In the genomic region with DNA sequence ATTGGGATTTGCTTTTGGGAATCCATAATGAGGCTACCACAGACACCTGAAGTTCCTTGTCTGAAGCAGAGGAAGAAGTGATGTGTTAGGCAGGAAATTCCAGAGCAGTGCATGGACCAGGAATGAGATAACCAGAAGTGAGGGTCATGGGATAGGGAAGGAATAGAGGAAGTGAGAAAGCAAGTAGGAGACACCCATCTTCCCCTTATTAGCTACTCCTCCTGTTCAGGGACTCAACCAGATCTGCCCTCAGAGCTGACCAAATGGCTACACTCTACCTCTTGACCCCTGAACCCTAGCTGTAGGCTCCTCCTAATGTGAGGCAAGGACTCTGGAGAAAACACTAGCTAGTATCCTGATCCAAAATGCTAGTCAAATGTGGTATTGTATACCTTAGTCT, we compare ENCODE assay signal across 30 mouse cellular contexts.
A peak's percentile ranks its signal among the peaks of the same experiment; 100 is the strongest.
DNase-seq lines count a peak whose midpoint lies in the region; ATAC-seq and TF ChIP-seq lines count a peak whose summit lies in the region.
"Had no signal": no experiment of that assay in that cellular context is flagged by ENCODE, and none has a peak within 500 bp of the region (broad histone marks: within the 10 kb centered on the region; RNA-seq: fewer than 3 reads in every experiment).

No protein-coding gene starts in this region.

- H3K9me3 ChIP-seq in heart, postnatal 0 days (replicated peaks; ENCODE audit: control insufficient read depth, low read length) = no peaks in the 10 kb centered on the region
- H3K9me3 ChIP-seq: embryonic facial prominence, embryonic 13.5 days; embryonic facial prominence, embryonic 15.5 days; forebrain, embryonic 10.5 days; forebrain, embryonic 12.5 days; G1E had no signal

- no peak for TF ChIP-seq EP300 in heart, postnatal 0 days (IDR thresholded peaks at IDR 0.05; ENCODE audit: low read depth)
- TF ChIP-seq EP300 in heart, adult 2 months (IDR thresholded peaks at IDR 0.05; ENCODE audit: insufficient read depth, low read depth, low read length) = no peak

- DNase-seq in heart, postnatal 0 days (ENCODE audit: low spot score) = peak; percentile 1
- no peak for DNase-seq in heart, adult 2 months
- DNase-seq in layer of hippocampus, postnatal 25 days (ENCODE audit: extremely low spot score in 1 of 2, low spot score in 1 of 2) = no peak
- no peak for DNase-seq in cerebellum, postnatal 36 days
- DNase-seq in cerebellum, adult 11 months = no peak
- DNase-seq: adrenal gland, adult 8-10 months; adrenal gland, postnatal 14 days; adrenal gland, postnatal 36 days; B cell, adult 2 months; cerebellum, adult 11-12 months; cerebellum, adult 2 months; cerebellum, adult 9-10 months; cerebellum, postnatal 10 days; cerebellum, postnatal 25 days; embryo, embryonic 11 days had no signal

- no peaks in the 10 kb centered on the region for H3K27me3 ChIP-seq in heart, postnatal 0 days (ENCODE audit: control insufficient read depth, insufficient read depth, low read length)
- no peaks in the 10 kb centered on the region for H3K27me3 ChIP-seq in heart, adult 2 months (ENCODE audit: control insufficient read depth, insufficient read depth, low read length)
- H3K27me3 ChIP-seq: CH12.LX; embryonic facial prominence, embryonic 13.5 days; embryonic facial prominence, embryonic 15.5 days; forebrain, embryonic 12.5 days; Patski had no signal

- no peak overlapping the region for H3K4me2 ChIP-seq in heart, postnatal 0 days (ENCODE audit: low read depth, low read length)
- H3K4me2 ChIP-seq: embryonic facial prominence, embryonic 13.5 days; embryonic facial prominence, embryonic 15.5 days; forebrain, embryonic 12.5 days had no signal

- no peak overlapping the region for H3K9ac ChIP-seq in heart, postnatal 0 days (replicated peaks; ENCODE audit: low read depth, low read length)
- no peak overlapping the region for H3K9ac ChIP-seq in heart, adult 2 months (ENCODE audit: low read depth, low read length)
- H3K9ac ChIP-seq: embryonic facial prominence, embryonic 13.5 days; embryonic facial prominence, embryonic 15.5 days; forebrain, embryonic 12.5 days had no signal

- no peak overlapping the region for H3K4me3 ChIP-seq in heart, postnatal 0 days (ENCODE audit: low read depth, low read length)
- no peak overlapping the region for H3K4me3 ChIP-seq in heart, adult 2 months
- H3K4me3 ChIP-seq in bone marrow macrophage, adult 2 months (ENCODE audit: insufficient read depth, low read length) = no peak overlapping the region
- H3K4me3 ChIP-seq in macrophage (ENCODE audit: inconsistent target) = no peak overlapping the region
- H3K4me3 ChIP-seq: embryonic facial prominence, embryonic 13.5 days; embryonic facial prominence, embryonic 15.5 days; erythroblast, embryonic 14.5 days; forebrain, embryonic 10.5 days; forebrain, embryonic 12.5 days had no signal

- ATAC-seq in heart, postnatal 0 days (ENCODE audit: insufficient read depth, low read depth) = no peak
- ATAC-seq in megakaryocyte progenitor cell, adult 5-6 weeks (replicated peaks; ENCODE audit: poor library complexity) = 0 out of 2 replicates have a peak, but pooled peaks have one; percentile 34
- ATAC-seq: activated CD4-positive, CD25-positive, alpha-beta regulatory T cell, adult 4 months; CD4-positive, CD25-positive, alpha-beta regulatory T cell, adult 4 months; forebrain, embryonic 14.5 days; forebrain, embryonic 16.5 days; Patski had no signal

- TF ChIP-seq CTCF in heart, postnatal 0 days (IDR thresholded peaks at IDR 0.05; ENCODE audit: low read depth) = no peak
- no peak for TF ChIP-seq CTCF in heart, adult 2 months (IDR thresholded peaks at IDR 0.05)
- no peak for TF ChIP-seq CTCF in bone marrow macrophage, adult 2 months (IDR thresholded peaks at IDR 0.05; ENCODE audit: low read depth, low read length)

- no peak for TF ChIP-seq POLR2A in heart, adult 2 months (IDR thresholded peaks at IDR 0.05; ENCODE audit: insufficient read depth, low read depth, low read length)
- no peak for TF ChIP-seq POLR2A in bone marrow macrophage, adult 2 months (IDR thresholded peaks at IDR 0.05; ENCODE audit: borderline replicate concordance, low read depth, low read length)

- no peaks in the 10 kb centered on the region for H3K4me1 ChIP-seq in heart, postnatal 0 days (ENCODE audit: control insufficient read depth, insufficient read depth)
- H3K4me1 ChIP-seq in heart, adult 2 months (ENCODE audit: control insufficient read depth, insufficient read depth, low read length) = no peaks in the 10 kb centered on the region
- peaks cover 36% of the 10 kb centered on the region for H3K4me1 ChIP-seq in bone marrow macrophage, adult 2 months (ENCODE audit: control insufficient read depth, insufficient read depth, low read length)
- H3K4me1 ChIP-seq: embryonic facial prominence, embryonic 13.5 days; embryonic facial prominence, embryonic 15.5 days; forebrain, embryonic 10.5 days; forebrain, embryonic 12.5 days had no signal

- intact Hi-C loops in heart, adult 2 months (cut with DNase I) = no loop called here

- no peaks in the 10 kb centered on the region for H3K79me2 ChIP-seq in heart, adult 2 months (replicated peaks; ENCODE audit: control insufficient read depth, insufficient read depth, low read length)
- no peaks in the 10 kb centered on the region for H3K79me2 ChIP-seq in macrophage (ENCODE audit: inconsistent target)

- H3K36me3 ChIP-seq in heart, postnatal 0 days (replicated peaks; ENCODE audit: control insufficient read depth, insufficient read depth, low read length) = no peaks in the 10 kb centered on the region
- no peaks in the 10 kb centered on the region for H3K36me3 ChIP-seq in heart, adult 2 months (ENCODE audit: control insufficient read depth, insufficient read depth, low read length)
- H3K36me3 ChIP-seq in macrophage (ENCODE audit: inconsistent target) = no peaks in the 10 kb centered on the region
- H3K36me3 ChIP-seq: embryonic facial prominence, embryonic 13.5 days; embryonic facial prominence, embryonic 15.5 days; forebrain, embryonic 10.5 days; forebrain, embryonic 12.5 days; G1E had no signal

- H3K27ac ChIP-seq in heart, postnatal 0 days (ENCODE audit: low read depth) = no peak overlapping the region
- no peak overlapping the region for H3K27ac ChIP-seq in heart, adult 2 months
- peak overlapping the region; percentile 18; the same call in 1 of the 2 replicates for H3K27ac ChIP-seq in bone marrow macrophage, adult 2 months (ENCODE audit: insufficient read depth, low read depth, low read length)
- H3K27ac ChIP-seq in macrophage = peak overlapping the region; percentile 7
- H3K27ac ChIP-seq: embryonic facial prominence, embryonic 13.5 days; embryonic facial prominence, embryonic 15.5 days; forebrain, embryonic 10.5 days; forebrain, embryonic 12.5 days had no signal

Comparison
In these comparisons a context has a peak if more than half of its experiments do, and no peak if none do; other contexts are left out.
1. H3K27ac ChIP-seq: peak in bone marrow macrophage, adult 2 months (single experiment) and macrophage (single experiment); none in heart, postnatal 0 days (single experiment) and heart, adult 2 months (single experiment).